Mouse (Mus musculus): ENCODE results near the gene Ttll2. TPM values are rescaled to one million over a fixed set of nuclear protein-coding genes. Genes with fewer than 3 reads are reported as not detected.
"Not testable (repeated sequence)": the region's sequence is repeated elsewhere in the genome, so short reads cannot be mapped to it uniquely, and the experiment has no call there.

Ttll2 gene
- polyA plus RNA-seq, 1 experiment from 2014 or later, result not detected

- H3K9me3 ChIP-seq (ENCODE audit: low read depth, low read length); H3K27me3 ChIP-seq (ENCODE audit: insufficient read depth, low read length); H3K36me3 ChIP-seq (ENCODE audit: insufficient read depth); H3K4me2 ChIP-seq; H3K9ac ChIP-seq; H3K4me1 ChIP-seq (ENCODE audit: insufficient read depth); H3K4me3 ChIP-seq (ENCODE audit: low read depth, low read length); DNase-seq; H3K27ac ChIP-seq (ENCODE audit: low read depth); ATAC-seq (ENCODE audit: insufficient read depth): not testable (repeated sequence)
- no CpG with 5 or more reads among the region's 3 CpGs for WGBS
Observed at GRCm38 (mm10) chr17:7365615-7366014, 13.1 kb upstream of the Ttll2 start.

- not testable (repeated sequence) for H3K9me3 ChIP-seq (ENCODE audit: low read depth, low read length); DNase-seq; ATAC-seq (ENCODE audit: insufficient read depth); H3K27ac ChIP-seq (ENCODE audit: low read depth); H3K36me3 ChIP-seq (ENCODE audit: insufficient read depth); H3K4me1 ChIP-seq (ENCODE audit: insufficient read depth); H3K4me2 ChIP-seq; H3K27me3 ChIP-seq (ENCODE audit: insufficient read depth, low read length); H3K9ac ChIP-seq; H3K4me3 ChIP-seq (ENCODE audit: low read depth, low read length)
- 72% methylated on average over 8 of the region's 9 CpGs for WGBS
Observed at GRCm38 (mm10) chr17:7360749-7361465, 8.4 kb upstream of the Ttll2 start.

- H3K9me3 ChIP-seq (ENCODE audit: low read depth, low read length); H3K9ac ChIP-seq; ATAC-seq (ENCODE audit: insufficient read depth); H3K27me3 ChIP-seq (ENCODE audit: insufficient read depth, low read length); DNase-seq; H3K27ac ChIP-seq (ENCODE audit: low read depth); H3K4me1 ChIP-seq (ENCODE audit: insufficient read depth); H3K4me2 ChIP-seq; H3K4me3 ChIP-seq (ENCODE audit: low read depth, low read length); H3K36me3 ChIP-seq (ENCODE audit: insufficient read depth): not testable (repeated sequence)
- 78% methylated on average over 4 of the region's 4 CpGs for WGBS
Observed at GRCm38 (mm10) chr17:7359806-7360205, 7.3 kb upstream of the Ttll2 start.

- not testable (repeated sequence) for H3K9me3 ChIP-seq (ENCODE audit: low read depth, low read length); H3K4me1 ChIP-seq (ENCODE audit: insufficient read depth); H3K9ac ChIP-seq; DNase-seq; H3K27ac ChIP-seq (ENCODE audit: low read depth); H3K27me3 ChIP-seq (ENCODE audit: insufficient read depth, low read length); H3K4me3 ChIP-seq (ENCODE audit: low read depth, low read length); H3K36me3 ChIP-seq (ENCODE audit: insufficient read depth); ATAC-seq (ENCODE audit: insufficient read depth); H3K4me2 ChIP-seq
- whole genome bisulfite sequencing, result 68% methylated on average over 2 of the region's 3 CpGs
Observed at GRCm38 (mm10) chr17:7348765-7349164, 3.7 kb downstream of the Ttll2 start.

GRCm38 (mm10) chr17:7337381-7337780 is 15.1 kb downstream of the Ttll2 start:
- not testable (repeated sequence) for H3K27ac ChIP-seq (ENCODE audit: low read depth); H3K9ac ChIP-seq; H3K36me3 ChIP-seq (ENCODE audit: insufficient read depth); H3K4me3 ChIP-seq (ENCODE audit: low read depth, low read length); H3K9me3 ChIP-seq (ENCODE audit: low read depth, low read length); H3K4me1 ChIP-seq (ENCODE audit: insufficient read depth); H3K27me3 ChIP-seq (ENCODE audit: insufficient read depth, low read length); H3K4me2 ChIP-seq
- ATAC-seq (ENCODE audit: insufficient read depth), result peak; percentile 58
- DNase-seq, result peak; percentile 35
- WGBS, result 39% methylated on average over 7 of the region's 9 CpGs

- ATAC-seq (ENCODE audit: insufficient read depth), result not testable (repeated sequence)
- 66% methylated on average over 3 of the region's 5 CpGs for WGBS
Observed at GRCm38 (mm10) chr17:7332745-7333144, 19.8 kb downstream of the Ttll2 start.

GRCm38 (mm10) chr17:7326415-7326814 is 26.1 kb downstream of the Ttll2 start:
- not testable (repeated sequence) for DNase-seq

More at GRCm38 (mm10) chr17:7332745-7333144, 19.8 kb downstream of the Ttll2 start:
- not testable (repeated sequence) for H3K27ac ChIP-seq (ENCODE audit: low read depth); H3K9ac ChIP-seq; H3K4me3 ChIP-seq (ENCODE audit: low read depth, low read length); H3K4me1 ChIP-seq (ENCODE audit: insufficient read depth); H3K27me3 ChIP-seq (ENCODE audit: insufficient read depth, low read length); H3K9me3 ChIP-seq (ENCODE audit: low read depth, low read length); H3K4me2 ChIP-seq; H3K36me3 ChIP-seq (ENCODE audit: insufficient read depth); DNase-seq

GRCm38 (mm10) chr17:7324346-7324745 is 28.1 kb downstream of the Ttll2 start, which contains the start of gene Tcp10a:
Tcp10a (plus strand) TSS chr17:7324646.
- not testable (repeated sequence) for ATAC-seq (ENCODE audit: insufficient read depth)
- 94% methylated on average over 3 of the region's 5 CpGs for WGBS

More at GRCm38 (mm10) chr17:7326415-7326814, 26.1 kb downstream of the Ttll2 start:
- H3K4me1 ChIP-seq (ENCODE audit: insufficient read depth); H3K4me3 ChIP-seq (ENCODE audit: low read depth, low read length); H3K36me3 ChIP-seq (ENCODE audit: insufficient read depth); H3K9me3 ChIP-seq (ENCODE audit: low read depth, low read length); H3K27me3 ChIP-seq (ENCODE audit: insufficient read depth, low read length); H3K4me2 ChIP-seq; H3K27ac ChIP-seq (ENCODE audit: low read depth); H3K9ac ChIP-seq: not testable (repeated sequence)
- ATAC-seq (ENCODE audit: insufficient read depth), result peak; percentile 21; the same call in 1 of the 2 replicates
- 41% methylated on average over 5 of the region's 8 CpGs for whole genome bisulfite sequencing

GRCm38 (mm10) chr17:7319789-7320188 is 32.7 kb downstream of the Ttll2 start:
- not testable (repeated sequence) for H3K9me3 ChIP-seq (ENCODE audit: low read depth, low read length); H3K36me3 ChIP-seq (ENCODE audit: insufficient read depth); H3K4me2 ChIP-seq; H3K4me1 ChIP-seq (ENCODE audit: insufficient read depth); H3K27me3 ChIP-seq (ENCODE audit: insufficient read depth, low read length); H3K9ac ChIP-seq; ATAC-seq (ENCODE audit: insufficient read depth); H3K4me3 ChIP-seq (ENCODE audit: low read depth, low read length); H3K27ac ChIP-seq (ENCODE audit: low read depth); DNase-seq
- WGBS, result 82% methylated on average over 6 of the region's 6 CpGs

More at GRCm38 (mm10) chr17:7324346-7324745, 28.1 kb downstream of the Ttll2 start, which contains the start of gene Tcp10a:
- not testable (repeated sequence) for H3K27me3 ChIP-seq (ENCODE audit: insufficient read depth, low read length); H3K4me1 ChIP-seq (ENCODE audit: insufficient read depth); H3K4me3 ChIP-seq (ENCODE audit: low read depth, low read length); H3K9ac ChIP-seq; H3K4me2 ChIP-seq; H3K27ac ChIP-seq (ENCODE audit: low read depth); H3K9me3 ChIP-seq (ENCODE audit: low read depth, low read length); H3K36me3 ChIP-seq (ENCODE audit: insufficient read depth); DNase-seq

GRCm38 (mm10) chr17:7315693-7316382 is 36.7 kb downstream of the Ttll2 start:
- H3K36me3 ChIP-seq (ENCODE audit: insufficient read depth); H3K27me3 ChIP-seq (ENCODE audit: insufficient read depth, low read length): not testable (repeated sequence)
- 77% methylated on average over 6 of the region's 8 CpGs for WGBS

More at GRCm38 (mm10) chr17:7315693-7316382, 36.7 kb downstream of the Ttll2 start:
- H3K4me1 ChIP-seq (ENCODE audit: insufficient read depth); H3K4me3 ChIP-seq (ENCODE audit: low read depth, low read length); H3K27ac ChIP-seq (ENCODE audit: low read depth); H3K9ac ChIP-seq; H3K4me2 ChIP-seq; H3K9me3 ChIP-seq (ENCODE audit: low read depth, low read length); DNase-seq; ATAC-seq (ENCODE audit: insufficient read depth): not testable (repeated sequence)
